Mouse (Mus musculus) adrenal gland (tissue): ENCODE results near the gene Mroh3.

Experiments
- intact Hi-C: fragments of 180-260 bp; cut with DNase I; formaldehyde crosslinking; loops from one replicate; pipeline ENCODE4 v1.15.1; 2025
- long read RNA-seq, 2 experiments: library from polyadenylated mRNA; unstranded; transcript quantifications; one replicate each; pipeline ENCODE4 v2.0.0; 2020; ENCODE audit warnings: borderline replicate concordance in 1 of 2; ENCODE audit not compliant: insufficient replicate concordance in 1 of 2

The Mroh3 gene
- long read RNA-seq, experiment 1: 0 reads
- long read RNA-seq, experiment 2: 0 reads

- intact Hi-C loops: no loop called here
These were observed at the start of gene Mroh3 for GRCm38 (mm10) chr1:136212803-136213202. Mroh3 (minus strand) TSS chr1:136212828.

DNA sequence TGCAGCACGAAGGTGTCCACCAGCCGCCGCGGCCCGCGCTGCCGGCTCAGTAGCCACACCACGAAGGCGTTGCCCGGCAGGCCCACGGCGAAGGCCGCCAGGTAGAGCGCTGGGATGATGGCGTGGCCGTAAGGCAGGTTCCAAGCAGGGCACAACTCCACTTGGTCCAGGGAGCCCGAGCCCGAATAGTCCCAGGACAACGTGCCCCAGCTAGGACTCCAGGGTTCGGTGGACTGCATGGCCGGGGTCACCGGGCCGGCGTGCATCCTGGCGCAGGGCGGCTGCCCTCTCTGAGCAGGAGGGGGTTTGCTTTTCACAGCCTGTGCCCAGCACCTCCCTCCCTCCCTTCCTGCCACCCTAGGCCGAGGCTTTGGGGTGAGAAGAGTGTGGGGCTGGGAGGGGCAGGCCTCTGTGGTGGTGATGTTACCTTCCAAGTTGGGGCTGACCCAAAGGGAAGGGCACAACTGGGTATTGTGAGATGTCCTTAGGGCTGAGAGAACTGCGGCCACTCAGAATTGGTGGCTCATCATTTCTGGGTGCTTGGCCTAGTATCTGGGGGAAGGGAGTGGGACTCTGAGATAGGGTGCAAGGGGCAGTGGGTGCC lies 48.1 kb upstream of the Mroh3 start, which contains the start of gene Gpr25:
Gene Gpr25 (minus strand): TSS at position 239 of the 604 bp plus-strand sequence.
- intact Hi-C loops: no loop called here

GRCm38 (mm10) chr1:136259893-136260634 lies 47.4 kb upstream of the Mroh3 start:
- intact Hi-C loops: no loop called here

- intact Hi-C loops: no loop called here
These were observed 46.9 kb upstream of the Mroh3 start for GRCm38 (mm10) chr1:136259543-136259892.

GRCm38 (mm10) chr1:136258495-136258894 lies 45.9 kb upstream of the Mroh3 start:
- intact Hi-C loops: no loop called here

DNA sequence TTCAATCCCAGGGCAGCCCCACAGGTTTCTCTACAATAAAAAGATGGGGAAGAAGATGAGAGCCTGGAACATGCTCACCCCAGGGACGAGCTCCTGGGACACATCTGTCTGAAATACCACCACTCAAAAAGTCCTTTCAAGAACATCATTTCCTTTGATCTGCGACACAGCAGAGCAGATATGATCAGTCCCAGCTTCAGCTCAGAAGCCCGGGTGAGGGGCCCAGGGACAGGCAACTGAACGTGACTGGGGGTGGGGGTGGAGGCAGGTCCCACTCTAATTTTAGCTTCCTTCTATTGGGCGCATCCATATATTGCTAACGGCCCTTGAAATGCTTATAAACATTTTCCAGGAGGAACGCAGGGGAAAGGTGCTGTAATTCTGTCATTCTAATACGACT lies 43.0 kb upstream of the Mroh3 start:
- intact Hi-C loops: no loop called here

GRCm38 (mm10) chr1:136255174-136255573 lies 42.5 kb upstream of the Mroh3 start:
- intact Hi-C loops: no loop called here

DNA sequence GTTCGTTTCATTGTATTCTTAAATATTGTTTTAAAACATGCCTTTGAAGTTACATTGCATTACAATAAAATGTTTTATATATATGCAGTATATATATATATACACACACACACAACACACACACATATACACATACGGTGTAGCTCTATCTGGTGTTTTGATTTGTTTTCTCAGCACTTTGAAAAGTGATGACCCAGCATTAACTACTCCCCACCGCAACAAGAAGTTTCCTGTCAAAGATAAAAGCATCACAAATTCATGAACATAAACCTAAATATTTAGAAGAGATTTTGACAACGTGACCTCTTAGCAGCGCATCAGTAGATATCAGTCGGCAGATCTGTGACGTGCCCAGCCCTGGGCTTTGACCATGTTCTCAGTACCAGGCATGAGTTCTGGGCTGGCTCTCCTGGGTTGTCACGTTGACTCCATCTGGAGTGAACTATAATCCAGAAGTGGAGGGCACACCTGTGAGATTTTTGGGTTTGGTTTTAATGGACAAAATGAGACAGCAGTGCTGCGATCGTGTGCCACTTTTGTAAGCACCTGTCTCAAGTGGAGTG lies 42.0 kb upstream of the Mroh3 start:
- intact Hi-C loops: no loop called here

DNA sequence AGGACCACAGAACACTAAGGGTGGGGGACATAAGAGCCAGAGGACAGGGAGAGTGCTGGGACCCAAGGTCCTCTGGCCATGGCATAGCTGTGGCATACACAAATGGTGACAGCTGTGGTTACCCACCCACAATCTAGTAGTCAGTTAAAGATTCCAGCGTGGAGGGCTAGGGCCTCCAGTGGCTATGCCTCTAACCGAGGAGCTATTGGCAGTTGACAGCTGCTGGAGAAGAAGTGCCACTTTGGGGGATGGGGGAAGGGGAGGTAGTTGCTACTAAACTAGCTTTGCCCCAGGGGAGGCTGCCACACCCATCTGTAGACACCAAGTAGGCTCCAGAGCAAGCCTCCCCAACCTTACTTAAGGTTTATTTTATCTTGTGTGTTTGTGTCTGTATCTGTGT lies 40.8 kb upstream of the Mroh3 start:
- intact Hi-C loops: no loop called here

DNA sequence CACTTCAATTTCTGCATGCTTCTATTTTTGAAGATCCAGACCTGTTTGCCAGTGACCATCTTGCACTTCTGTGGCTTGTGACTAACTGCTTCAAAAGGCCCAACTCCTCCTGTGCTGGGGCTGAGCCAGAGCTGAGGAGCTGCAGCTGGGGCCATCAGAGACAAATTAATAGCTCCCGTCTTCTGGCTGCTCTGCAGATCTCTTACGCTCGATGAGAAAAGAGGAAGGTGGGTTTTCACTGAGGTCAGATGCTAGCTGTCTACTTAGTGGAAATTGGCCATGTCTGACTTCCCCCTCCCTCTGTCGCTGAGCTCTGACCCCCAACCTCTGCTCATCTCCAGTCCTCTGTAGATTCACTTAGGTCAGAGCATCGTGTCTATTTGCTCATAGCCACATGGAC lies 37.0 kb upstream of the Mroh3 start:
- intact Hi-C loops: no loop called here

GRCm38 (mm10) chr1:136247393-136247792 lies 34.8 kb upstream of the Mroh3 start:
- intact Hi-C loops: no loop called here

GRCm38 (mm10) chr1:136244469-136244868 lies 31.8 kb upstream of the Mroh3 start:
- intact Hi-C loops: no loop called here

DNA sequence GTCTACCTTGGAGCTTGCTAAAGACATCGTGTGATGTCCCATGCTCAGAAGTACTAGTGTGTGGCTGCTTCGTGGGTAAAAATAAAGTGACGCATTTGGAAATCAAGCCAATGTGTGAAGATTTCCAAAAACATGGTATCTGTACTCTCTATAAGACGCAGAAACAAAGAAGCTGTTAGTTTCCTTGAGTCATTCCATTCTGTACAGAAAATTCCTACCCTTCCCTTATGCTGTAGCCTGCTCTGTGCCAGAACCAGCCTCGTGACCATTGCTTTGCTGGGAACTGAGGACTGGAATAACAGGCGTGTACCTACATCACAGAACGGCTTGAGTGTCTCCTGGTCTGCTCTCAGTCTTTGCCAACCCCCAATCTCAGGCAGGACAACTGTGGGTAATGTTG lies 29.2 kb upstream of the Mroh3 start:
- intact Hi-C loops: no loop called here

GRCm38 (mm10) chr1:136238495-136238894 lies 25.9 kb upstream of the Mroh3 start:
- intact Hi-C loops: no loop called here

- intact Hi-C loops: no loop called here
These were observed 22.0 kb upstream of the Mroh3 start for GRCm38 (mm10) chr1:136234595-136235092.

- intact Hi-C loops: no loop called here
These were observed 21.4 kb upstream of the Mroh3 start, which contains the start of gene Inava for GRCm38 (mm10) chr1:136233892-136234594. Inava (minus strand) TSS chr1:136234264.

GRCm38 (mm10) chr1:136232986-136233790 lies 20.6 kb upstream of the Mroh3 start:
- intact Hi-C loops: no loop called here

GRCm38 (mm10) chr1:136232285-136232926 lies 19.8 kb upstream of the Mroh3 start:
- intact Hi-C loops: no loop called here

DNA sequence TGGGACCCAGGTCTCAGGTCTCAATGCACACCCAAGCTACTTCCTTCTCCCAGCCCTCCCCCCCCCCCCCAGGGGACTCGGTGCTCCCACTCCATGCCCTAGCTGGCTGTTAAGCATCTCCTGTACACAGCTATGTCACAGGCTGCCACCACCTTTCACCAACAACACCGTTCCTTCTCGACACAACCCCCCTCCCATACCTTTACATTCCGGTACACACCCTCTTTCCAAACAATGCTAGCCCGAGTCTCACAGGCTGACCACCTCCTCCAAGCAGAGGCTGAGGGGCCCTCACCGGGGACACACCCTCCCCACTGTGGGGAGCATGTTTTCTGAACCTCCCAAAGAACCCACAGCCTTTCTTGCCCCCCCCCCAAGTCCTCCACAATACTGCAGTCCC lies 19.0 kb upstream of the Mroh3 start:
- intact Hi-C loops: no loop called here

- intact Hi-C loops: no loop called here
These were observed 17.6 kb upstream of the Mroh3 start for GRCm38 (mm10) chr1:136230201-136230600.

DNA sequence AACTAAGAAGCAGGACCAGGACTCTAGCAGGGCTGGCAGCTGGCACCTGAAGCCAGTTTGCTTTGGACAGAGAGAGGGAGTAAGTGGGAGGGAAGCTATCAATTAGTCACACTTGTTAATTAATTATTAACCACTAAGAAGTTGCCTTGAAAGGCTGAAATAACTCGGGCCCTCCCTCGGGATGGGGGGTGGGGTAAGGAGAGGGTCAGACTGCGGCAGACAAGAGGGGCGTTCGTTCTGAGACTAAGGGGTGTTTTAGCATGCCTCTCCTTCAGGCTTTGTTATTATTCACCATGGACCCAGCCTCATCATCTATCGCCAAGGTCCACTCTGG lies 16.4 kb upstream of the Mroh3 start:
- intact Hi-C loops: no loop called here
